Mouse (Mus musculus) CD8-positive naive resting alpha-beta T cell, adult 2 months (primary cell): Measurements from ENCODE around the gene Sec13.

Experiments used
- DNase-seq, 2 experiments: peaks; one replicate each; pipeline ENCODE4 v3.0.0; 2022; ENCODE audit warnings: low read depth in 2 of 2, low spot score in 2 of 2

Sec13 gene

GRCm38 (mm10) chr6:113740236-113741217 is at the start of gene Sec13:
Sec13 (minus strand) TSS chr6:113740743.
- peak; percentile 80 to 84 for DNase-seq

GRCm38 (mm10) chr6:113787459-113787968 is 47.0 kb upstream of the Sec13 start:
- no peak for DNase-seq

GRCm38 (mm10) chr6:113785658-113786057 is 45.1 kb upstream of the Sec13 start:
- no peak for DNase-seq

- DNase-seq = no peak
These were observed 37.7 kb upstream of the Sec13 start for GRCm38 (mm10) chr6:113778229-113778753.

- no peak for DNase-seq
These were observed 28.3 kb upstream of the Sec13 start for GRCm38 (mm10) chr6:113768804-113769203.

- peak in 1 of 2 experiments; percentile 36 for DNase-seq
These were observed 21.1 kb upstream of the Sec13 start for GRCm38 (mm10) chr6:113761644-113762043.

GRCm38 (mm10) chr6:113749119-113749685 is 8.7 kb upstream of the Sec13 start:
- peak in 1 of 2 experiments; percentile 16 for DNase-seq

- no peak for DNase-seq
These were observed 7.8 kb upstream of the Sec13 start for GRCm38 (mm10) chr6:113748351-113748750.

- DNase-seq = no peak
These were observed 6.7 kb upstream of the Sec13 start for GRCm38 (mm10) chr6:113747284-113747683.

GRCm38 (mm10) chr6:113745117-113745516 is 4.6 kb upstream of the Sec13 start:
- no peak for DNase-seq

- DNase-seq = no peak
These were observed 2.6 kb upstream of the Sec13 start for GRCm38 (mm10) chr6:113743111-113743510.

GRCm38 (mm10) chr6:113742321-113742720 is 1.8 kb upstream of the Sec13 start:
- DNase-seq = no peak

GRCm38 (mm10) chr6:113741425-113741824 is 882 bp upstream of the Sec13 start:
- DNase-seq = no peak

- no peak for DNase-seq
These were observed 3.1 kb downstream of the Sec13 start for GRCm38 (mm10) chr6:113737318-113738046.

GRCm38 (mm10) chr6:113731296-113731695 is 9.2 kb downstream of the Sec13 start:
- no peak for DNase-seq

GRCm38 (mm10) chr6:113728181-113728580 is 12.4 kb downstream of the Sec13 start:
- no peak for DNase-seq

GRCm38 (mm10) chr6:113721061-113721460 is 19.5 kb downstream of the Sec13 start:
- DNase-seq = no peak

GRCm38 (mm10) chr6:113719878-113720277 is 20.7 kb downstream of the Sec13 start, which contains the start of gene Ghrl:
Ghrl (minus strand) TSS chr6:113719880.
- DNase-seq = no peak

- DNase-seq = no peak
These were observed 23.0 kb downstream of the Sec13 start for GRCm38 (mm10) chr6:113717541-113717940.

- no peak for DNase-seq
These were observed 25.7 kb downstream of the Sec13 start for GRCm38 (mm10) chr6:113714797-113715196.

- DNase-seq = no peak
These were observed 26.3 kb downstream of the Sec13 start for GRCm38 (mm10) chr6:113714276-113714675.
